In genomic region chr17:84960136-84960535, GRCm38 (mm10) we compare ENCODE assay signal across 8 mouse cellular contexts. TPM values are rescaled to one million over a fixed set of nuclear protein-coding genes. Genes with fewer than 3 reads are reported as not detected.
A peak's percentile ranks its signal among the peaks of the same experiment; 100 is the strongest.
DNase-seq lines count a peak whose midpoint lies in the region; ATAC-seq and TF ChIP-seq lines count a peak whose summit lies in the region.

No protein-coding gene starts in this region.

- no peaks in the 10 kb centered on the region; the same call in 1 of the 2 replicates for H3K36me3 ChIP-seq in intestine, embryonic 14.5 days (ENCODE audit: control insufficient read depth, insufficient read depth, low read length)

- H3K27ac ChIP-seq in intestine, embryonic 14.5 days (ENCODE audit: low read depth) = no peak overlapping the region

- H3K4me3 ChIP-seq in intestine, embryonic 14.5 days (ENCODE audit: low read depth, low read length) = peak overlapping the region; percentile 82
- H3K4me3 ChIP-seq in lung, adult 2 months (replicated peaks; ENCODE audit: extremely low read depth, low read depth, low read length) = no peak overlapping the region

- no peak for TF ChIP-seq CTCF in lung, adult 2 months (IDR thresholded peaks at IDR 0.05; ENCODE audit: insufficient read depth, low read length)

- peaks cover 23% of the 10 kb centered on the region for H3K4me1 ChIP-seq in intestine, embryonic 14.5 days (replicated peaks; ENCODE audit: control insufficient read depth, insufficient read depth, low read length)
- H3K4me1 ChIP-seq in lung, adult 2 months (ENCODE audit: control insufficient read depth, insufficient read depth, low read length) = peaks cover 5% of the 10 kb centered on the region

- ATAC-seq in intestine, embryonic 14.5 days (replicated peaks; ENCODE audit: low FRiP score, low TSS enrichment, low read depth) = no peak

- H3K9ac ChIP-seq in intestine, embryonic 14.5 days (ENCODE audit: low read length) = peak overlapping the region; percentile 98; the same call in 1 of the 2 replicates

- 65% methylated on average over 4 of the region's 4 CpGs for WGBS in intestine, embryonic 14.5 days
- 51% methylated on average over 4 of the region's 4 CpGs for WGBS in lung, adult 2 months

- H3K9me3 ChIP-seq in intestine, embryonic 14.5 days (ENCODE audit: control insufficient read depth, low read length) = no peaks in the 10 kb centered on the region

- no peaks in the 10 kb centered on the region for H3K27me3 ChIP-seq in intestine, embryonic 14.5 days (replicated peaks; ENCODE audit: control insufficient read depth, insufficient read depth, low read length)

- H3K4me2 ChIP-seq in intestine, embryonic 14.5 days (ENCODE audit: low read length) = peak overlapping the region; percentile 92

- DNase-seq in cerebellum, adult 18-20 months = peak; percentile 35 to 40
- DNase-seq in cerebellum, postnatal 4 days (ENCODE audit: low spot score in 2 of 2) = no peak
- peak; percentile 52 for DNase-seq in brain, adult 2 months (ENCODE audit: low read depth, low spot score)
- DNase-seq in intestine, embryonic 14.5 days (ENCODE audit: low spot score) = no peak
- peak; percentile 41 for DNase-seq in lung, adult 2 months
- no peak for DNase-seq in layer of hippocampus, adult 8-10 months (ENCODE audit: low spot score in 2 of 2)
- DNase-seq in spleen, postnatal 10 days (ENCODE audit: low spot score in 2 of 2) = no peak
- DNase-seq in testis, postnatal 14 days (ENCODE audit: low spot score) = no peak

- no peak for TF ChIP-seq POLR2A in lung, adult 2 months (IDR thresholded peaks at IDR 0.05; ENCODE audit: borderline replicate concordance, extremely low read depth, low read depth, low read length)

RNA-seq across cellular contexts. Expression of gene Ppm1b, which starts 3.6 kb away (rescaled TPM):
- polyA plus RNA-seq in intestine, embryonic 14.5 days (2014; fragmentation: Nextera tagmentation; extraction: Ambion mirVana) = 86.4 and 91.4 TPM in 2 replicates
- polyA plus RNA-seq in lung, adult 2 months (2012; rRNA removed) = 19.0 and 34.3 TPM in 2 replicates
- 100 to 1,000 TPM; 114 to 117 (median 116) TPM for total RNA-seq in layer of hippocampus, adult 8-10 months (2022)

Comparison
In these comparisons a context has a peak if more than half of its experiments do, and no peak if none do; other contexts are left out.
1. DNase-seq: peak in cerebellum, adult 18-20 months (2 of 2), brain, adult 2 months (single experiment) and lung, adult 2 months (single experiment); none in cerebellum, postnatal 4 days (0 of 2), intestine, embryonic 14.5 days (single experiment), layer of hippocampus, adult 8-10 months (0 of 2), spleen, postnatal 10 days (0 of 2) and testis, postnatal 14 days (single experiment).